Mouse (Mus musculus) heart, embryonic 10.5 days (tissue): Measurements from ENCODE around the gene Fam102b. TPM values are rescaled to one million over a fixed set of nuclear protein-coding genes. Genes with fewer than 3 reads are reported as not detected.

Experiments used
- DNase-seq: peaks from one replicate; pipeline ENCODE4 v3.0.0-alpha.2; 2017; ENCODE audit warnings: low spot score
- H3K27ac ChIP-seq: fragments of 300-500 bp; sonication (generic); 2 replicates; pipeline ENCODE4 v1.5.1; 2016; ENCODE audit warnings: mild to moderate bottlenecking
- H3K27me3 ChIP-seq: fragments of 300-500 bp; sonication (generic); 2 replicates; pipeline ENCODE4 v1.6.1; 2016; ENCODE audit warnings: mild to moderate bottlenecking; ENCODE audit not compliant: poor library complexity, insufficient read depth, severe bottlenecking
- H3K36me3 ChIP-seq: fragments of 300-500 bp; sonication (generic); 2 replicates; pipeline ENCODE4 v1.6.1; 2016; ENCODE audit warnings: mild to moderate bottlenecking, moderate library complexity
- H3K4me1 ChIP-seq: fragments of 300-500 bp; sonication (generic); 2 replicates; pipeline ENCODE4 v1.6.1; 2016; ENCODE audit warnings: mild to moderate bottlenecking
- H3K4me3 ChIP-seq: fragments of 300-500 bp; sonication (generic); 2 replicates; pipeline ENCODE4 v1.5.1; 2016; ENCODE audit warnings: mild to moderate bottlenecking, moderate library complexity
- H3K9me3 ChIP-seq: fragments of 300-500 bp; sonication (generic); 2 replicates; pipeline ENCODE4 v1.6.1; 2016; ENCODE audit warnings: mild to moderate bottlenecking, moderate library complexity
- WGBS: fragments of 180-500 bp; shearing (Covaris S2); methylation state at CpG from one replicate; pipeline ENCODE4 v1.1.7; 2016; 5-methylcytosine and 5-hydroxymethylcytosine counted together
- polyA plus RNA-seq: library from polyadenylated mRNA; unstranded; fragments of >200 nt; fragmentation: Nextera tagmentation; extraction: Ambion mirVana; gene quantifications from 2 replicates; pipeline ENCODE4 v1.2.1, GENCODE M21; 2016

The Fam102b gene
- polyA plus RNA-seq, 1 experiment from 2014 or later, result 5.6 TPM

DNA sequence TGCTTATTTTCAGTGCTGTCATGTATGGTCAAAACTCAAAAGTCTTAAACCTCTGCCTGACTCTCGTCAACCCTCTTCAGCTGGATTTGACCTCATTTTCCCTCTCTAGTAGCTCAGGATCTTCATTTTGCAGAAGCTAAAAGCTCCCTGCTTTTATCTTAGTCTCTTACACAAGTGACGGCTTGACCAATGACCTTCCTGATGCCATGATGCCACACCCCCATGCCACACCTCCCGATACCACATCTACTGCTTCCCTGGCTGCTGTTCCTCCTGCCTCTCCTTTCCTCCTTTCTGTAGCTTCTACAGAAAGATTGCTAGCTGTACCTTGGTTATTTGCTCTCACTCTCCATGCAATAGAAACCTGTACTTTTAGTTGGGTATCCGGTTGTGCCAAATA lies 29.6 kb downstream of the Fam102b start:
- Histone ChIP-seq H3K4me1 (peaks cover 5% of the 10 kb centered on the region), H3K27ac (no peak overlapping the region), H3K9me3 (no peaks in the 10 kb centered on the region), H3K27me3 (no peaks in the 10 kb centered on the region), H3K36me3 (peaks cover 21% of the 10 kb centered on the region), H3K4me3 (no peak overlapping the region)
- DNase-seq, result no peak
- 48% methylated on average over 4 of the region's 4 CpGs for WGBS

DNA sequence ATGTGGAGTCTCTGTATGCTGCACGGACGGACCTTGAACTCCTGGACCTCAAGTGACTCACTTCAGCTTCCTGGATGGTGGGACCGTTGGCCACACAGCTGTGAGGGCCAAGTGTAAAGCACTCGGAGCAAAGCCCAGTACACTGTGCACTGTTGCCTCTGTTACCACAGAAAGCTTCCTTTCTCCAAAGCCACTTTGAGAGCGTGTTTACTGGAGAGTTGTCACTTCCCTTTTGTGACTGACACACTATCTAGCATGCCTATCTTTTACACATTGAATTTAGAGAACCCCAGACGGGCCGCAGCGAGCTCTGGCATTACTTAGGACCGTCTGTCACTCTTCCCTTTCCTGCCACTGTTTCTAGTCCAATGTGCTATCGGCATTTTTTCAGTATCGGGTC lies 30.1 kb downstream of the Fam102b start:
- no peak overlapping the region for H3K4me3 ChIP-seq
- no peaks in the 10 kb centered on the region for H3K27me3 ChIP-seq
- no peaks in the 10 kb centered on the region for H3K9me3 ChIP-seq
- DNase-seq, result no peak
- peaks cover 5% of the 10 kb centered on the region for H3K4me1 ChIP-seq
- H3K36me3 ChIP-seq, result peaks cover 19% of the 10 kb centered on the region
- H3K27ac ChIP-seq, result no peak overlapping the region
- 48% methylated on average over 11 of the region's 11 CpGs for WGBS

DNA sequence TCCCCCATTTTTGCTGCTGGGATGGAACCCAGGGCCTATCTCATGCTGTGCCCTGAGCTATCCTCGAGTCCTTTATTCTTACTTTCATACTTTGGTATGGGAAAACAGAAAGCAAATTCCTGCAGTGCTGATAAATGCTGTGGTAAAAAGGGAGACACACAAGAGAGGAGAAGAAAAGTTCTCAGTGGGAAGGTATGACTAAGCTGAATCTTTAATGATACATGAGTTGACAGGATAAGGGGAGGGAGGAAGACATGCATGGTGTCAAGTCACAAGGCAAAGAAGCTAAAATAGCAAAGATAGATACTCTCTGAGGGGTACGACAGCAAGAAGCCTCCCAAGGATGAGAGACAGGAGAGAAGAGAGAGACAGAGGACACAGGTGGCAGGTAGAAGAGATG lies 32.0 kb downstream of the Fam102b start:
- Histone ChIP-seq H3K36me3 (peaks cover 18% of the 10 kb centered on the region), H3K4me1 (peaks cover 5% of the 10 kb centered on the region), H3K27ac (no peak overlapping the region), H3K4me3 (no peak overlapping the region), H3K27me3 (no peaks in the 10 kb centered on the region), H3K9me3 (no peaks in the 10 kb centered on the region)
- WGBS, result 64% methylated on average over 2 of the region's 2 CpGs
- no peak for DNase-seq

DNA sequence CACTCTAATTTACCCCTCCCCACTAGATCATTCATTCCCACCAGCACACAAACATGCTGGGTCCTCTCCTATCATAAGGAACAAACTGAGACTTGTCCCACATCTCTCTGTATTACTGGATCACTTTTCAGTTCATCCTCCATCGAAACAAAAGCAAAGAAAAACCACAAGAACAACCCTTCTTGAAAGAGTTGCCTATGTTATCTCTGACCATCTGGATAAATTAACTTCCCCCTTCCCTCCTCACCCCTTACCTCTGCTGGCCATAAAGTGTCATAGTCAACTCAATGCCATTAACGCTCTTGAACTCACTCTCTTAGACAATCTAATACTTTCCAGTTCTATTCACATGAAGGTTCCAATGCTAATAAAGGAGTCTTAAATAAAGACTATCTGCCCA lies 32.9 kb downstream of the Fam102b start:
- 85% methylated on average over 2 of the region's 2 CpGs for WGBS
- no peak overlapping the region for H3K27ac ChIP-seq
- DNase-seq, result no peak
- H3K36me3 ChIP-seq, result peaks cover 19% of the 10 kb centered on the region
- H3K4me3 ChIP-seq, result no peak overlapping the region
- no peaks in the 10 kb centered on the region for H3K9me3 ChIP-seq
- peaks cover 5% of the 10 kb centered on the region for H3K4me1 ChIP-seq
- H3K27me3 ChIP-seq, result no peaks in the 10 kb centered on the region

DNA sequence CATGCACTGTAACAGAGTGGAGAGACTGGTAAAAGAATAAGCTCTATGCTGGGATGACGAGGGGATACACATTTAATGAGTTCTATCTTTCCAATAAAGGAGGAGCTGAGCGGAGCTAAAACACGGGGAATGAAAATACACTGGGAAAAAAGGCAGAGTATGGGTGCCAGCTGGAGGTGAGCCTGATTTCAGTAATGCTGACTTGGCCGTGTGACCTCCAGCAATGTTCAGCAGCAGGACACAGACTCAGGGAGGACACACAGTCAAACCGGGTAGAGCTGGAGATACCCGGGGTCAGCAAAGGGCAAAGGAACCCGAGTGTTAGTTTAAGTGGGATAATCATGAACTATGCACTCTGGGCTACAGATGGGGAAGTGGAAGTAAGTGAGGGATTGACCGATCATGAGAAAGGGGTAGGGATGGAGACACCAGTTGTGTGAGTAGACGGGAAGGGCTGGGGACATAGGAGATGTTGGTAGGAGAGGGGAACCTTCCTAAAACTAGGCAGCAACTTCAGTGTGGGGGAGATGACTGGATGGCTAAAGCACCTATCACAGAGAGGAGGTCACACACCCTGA lies 37.3 kb downstream of the Fam102b start:
- H3K27me3 ChIP-seq, result no peaks in the 10 kb centered on the region
- H3K36me3 ChIP-seq, result peaks cover 37% of the 10 kb centered on the region
- WGBS, result 80% methylated on average over 9 of the region's 9 CpGs
- H3K4me1 ChIP-seq, result no peaks in the 10 kb centered on the region
- H3K4me3 ChIP-seq, result no peak overlapping the region
- H3K27ac ChIP-seq, result no peak overlapping the region
- no peaks in the 10 kb centered on the region for H3K9me3 ChIP-seq
- DNase-seq, result no peak

DNA sequence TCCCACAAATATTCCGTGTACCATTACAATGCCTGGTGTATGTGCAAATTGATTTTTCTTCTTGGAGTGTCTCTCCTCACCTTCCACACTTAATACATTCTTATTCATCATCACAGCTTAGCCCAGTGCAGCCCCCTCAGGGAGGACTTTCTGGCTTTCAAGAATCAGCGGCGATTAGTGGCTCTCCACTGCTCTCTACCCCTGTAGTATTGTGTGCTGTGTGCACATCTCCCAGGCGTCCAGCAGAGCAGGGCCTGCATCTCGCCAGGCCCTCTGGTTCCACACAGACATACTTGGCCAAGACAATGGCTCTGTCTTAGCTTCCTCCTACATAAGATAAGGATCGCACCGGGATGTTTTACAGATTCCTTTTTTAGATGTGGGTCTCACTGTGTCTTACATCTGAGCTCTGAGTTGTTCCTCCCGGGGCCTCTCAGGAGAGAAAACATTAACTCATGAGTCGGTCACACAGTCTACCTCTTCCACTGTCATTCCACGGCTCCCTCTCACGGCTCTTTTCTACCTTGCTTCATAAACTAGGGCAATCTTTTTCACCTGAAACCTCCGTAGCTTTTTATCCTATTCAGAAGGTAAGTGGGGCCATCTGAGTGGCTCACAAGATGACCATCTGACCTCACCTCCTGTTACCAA lies 40.3 kb downstream of the Fam102b start:
- 76% methylated on average over 12 of the region's 12 CpGs for WGBS
- no peaks in the 10 kb centered on the region for H3K9me3 ChIP-seq
- H3K36me3 ChIP-seq, result peaks cover 42% of the 10 kb centered on the region

DNA sequence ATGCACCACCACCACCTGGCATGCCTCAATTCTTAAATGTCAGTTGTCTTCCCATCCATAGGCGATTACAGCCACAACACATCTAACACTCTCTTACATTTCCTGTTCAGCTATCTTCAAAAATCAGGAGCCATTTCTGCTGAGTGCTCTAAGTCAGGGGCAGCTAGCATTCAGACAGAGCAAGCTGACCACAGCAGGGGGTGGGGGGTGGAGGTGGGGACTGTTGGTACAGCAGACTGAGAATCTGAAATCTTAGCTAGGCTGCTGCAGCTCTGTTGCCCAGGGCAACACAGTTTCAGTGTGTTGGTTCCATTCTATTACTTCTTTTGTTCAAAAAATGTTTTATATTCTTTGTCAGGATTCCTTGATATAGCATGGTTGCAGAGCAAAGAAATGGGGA lies 40.9 kb downstream of the Fam102b start:
- no peaks in the 10 kb centered on the region for H3K27me3 ChIP-seq
- peaks cover 36% of the 10 kb centered on the region for H3K36me3 ChIP-seq
- H3K27ac ChIP-seq, result no peak overlapping the region
- no peaks in the 10 kb centered on the region for H3K9me3 ChIP-seq
- H3K4me1 ChIP-seq, result 0 out of 2 replicates have a peak, but pooled peaks cover 4% of the 10 kb centered on the region
- WGBS, result 74% methylated on average over 1 of the region's 1 CpGs
- DNase-seq, result no peak
- no peak overlapping the region for H3K4me3 ChIP-seq

More for the DNA sequence above, 40.3 kb downstream of the Fam102b start:
- no peak for DNase-seq
- H3K4me3 ChIP-seq, result no peak overlapping the region
- 0 out of 2 replicates have a peak, but pooled peaks cover 4% of the 10 kb centered on the region for H3K4me1 ChIP-seq
- no peak overlapping the region for H3K27ac ChIP-seq
- no peaks in the 10 kb centered on the region for H3K27me3 ChIP-seq

DNA sequence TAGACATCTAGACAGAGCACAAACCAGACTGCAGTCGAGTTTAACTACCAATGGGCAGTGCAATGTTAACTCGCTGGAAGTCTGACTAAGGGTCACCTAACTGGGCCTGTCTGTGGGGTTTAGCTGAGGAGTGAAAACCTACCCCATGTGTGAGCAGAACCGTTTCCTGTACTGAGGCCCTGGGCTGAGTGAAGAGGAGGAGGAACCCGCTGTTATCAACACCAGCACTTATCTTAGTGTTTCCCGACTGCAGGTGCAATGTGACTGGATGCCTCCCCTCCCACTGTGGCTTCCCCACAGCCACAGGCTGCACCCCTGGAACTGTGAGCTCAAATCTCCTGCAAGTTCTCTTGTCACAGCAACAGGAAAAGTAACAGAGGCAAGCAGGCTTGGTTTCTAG lies 43.4 kb downstream of the Fam102b start:
- Histone ChIP-seq H3K9me3 (no peaks in the 10 kb centered on the region), H3K36me3 (peaks cover 42% of the 10 kb centered on the region), H3K27ac (no peak overlapping the region), H3K4me3 (no peak overlapping the region), H3K4me1 (0 out of 2 replicates have a peak, but pooled peaks cover 4% of the 10 kb centered on the region), H3K27me3 (no peaks in the 10 kb centered on the region)
- WGBS, result 43% methylated on average over 5 of the region's 5 CpGs
- DNase-seq, result no peak

DNA sequence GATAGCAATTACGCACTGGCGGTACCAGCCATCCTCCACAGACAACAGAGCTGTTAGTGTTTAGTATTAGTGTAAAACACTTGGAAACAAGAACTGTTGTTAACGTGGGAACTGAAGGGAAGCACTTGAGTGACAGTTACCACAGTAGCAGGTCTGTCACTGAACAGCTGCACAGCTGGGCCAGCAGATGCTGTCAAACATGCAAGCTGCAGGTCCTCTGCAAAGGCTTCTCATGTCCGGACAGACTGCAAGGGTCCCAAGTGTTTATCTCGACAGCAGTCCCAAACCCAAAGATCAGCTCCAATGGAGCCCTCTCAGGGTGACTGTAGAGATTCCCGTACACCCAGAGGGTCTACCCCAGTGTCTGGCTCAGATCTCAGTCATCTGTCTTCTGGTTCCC lies 45.5 kb downstream of the Fam102b start:
- no peak overlapping the region for H3K27ac ChIP-seq
- no peak for DNase-seq
- H3K36me3 ChIP-seq, result peaks cover 53% of the 10 kb centered on the region
- no peaks in the 10 kb centered on the region for H3K9me3 ChIP-seq
- no peaks in the 10 kb centered on the region for H3K27me3 ChIP-seq
- H3K4me3 ChIP-seq, result no peak overlapping the region
- 0 out of 2 replicates have a peak, but pooled peaks cover 4% of the 10 kb centered on the region for H3K4me1 ChIP-seq
- 72% methylated on average over 6 of the region's 6 CpGs for WGBS

DNA sequence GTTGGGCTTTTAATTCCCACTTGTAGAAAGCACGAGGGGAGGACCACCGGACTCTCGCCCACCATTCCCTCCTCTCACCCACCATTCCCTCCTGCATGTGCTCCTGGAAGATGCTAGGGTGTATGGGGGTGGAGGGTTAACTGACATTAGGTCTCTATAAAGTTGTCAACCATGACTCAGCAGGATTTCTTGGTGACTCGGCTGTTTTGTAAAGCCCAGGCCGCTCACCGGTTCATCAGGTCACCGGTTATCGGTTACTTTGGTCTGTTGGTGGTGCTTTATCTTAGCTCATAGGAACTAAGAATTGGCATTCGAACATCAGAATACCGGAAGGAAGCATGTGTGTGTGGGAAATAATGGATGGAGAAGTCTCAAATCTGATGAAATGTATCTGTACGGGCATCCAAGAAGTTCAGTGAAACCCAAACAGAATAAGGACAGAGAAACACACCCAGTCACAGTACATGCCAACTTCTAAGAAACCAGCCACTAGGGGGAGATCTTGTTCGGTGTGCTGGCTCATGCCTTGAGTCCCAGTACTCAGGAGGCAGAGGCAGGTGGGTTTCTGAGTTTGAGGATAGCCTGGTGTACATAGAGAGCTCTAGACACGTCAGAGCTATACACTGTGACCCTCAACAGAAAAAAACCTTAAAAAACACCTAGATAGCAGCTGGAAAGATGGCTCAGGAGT lies 49.9 kb downstream of the Fam102b start:
- peaks cover 45% of the 10 kb centered on the region for H3K36me3 ChIP-seq

DNA sequence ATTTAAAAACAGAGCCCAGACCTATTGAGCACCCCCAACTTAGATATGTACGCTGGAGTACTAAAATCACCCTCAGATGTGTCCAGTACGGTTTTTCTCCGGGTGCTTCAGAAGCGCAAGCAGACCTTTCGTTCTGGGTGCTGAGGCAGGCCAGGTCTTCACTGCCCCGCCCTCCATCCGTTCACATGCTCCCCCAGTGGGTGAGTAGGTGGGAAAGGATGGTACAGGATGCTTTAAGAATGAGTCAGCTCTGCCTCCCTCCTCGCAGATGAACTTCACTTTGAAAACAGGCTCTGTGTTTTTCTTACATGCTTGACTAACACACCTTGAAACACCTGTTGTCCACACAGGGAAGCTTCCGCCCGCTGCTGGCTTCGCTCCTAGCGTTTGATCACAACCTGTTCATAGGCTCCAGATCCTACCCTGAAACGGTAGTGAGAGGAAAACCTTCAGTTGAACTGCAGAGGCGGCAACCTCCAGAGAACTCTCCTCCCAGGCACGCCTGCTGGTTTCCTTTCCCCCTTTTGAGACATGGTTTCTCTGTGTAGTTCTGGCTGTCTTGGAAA lies 52.4 kb downstream of the Fam102b start:
- peaks cover 41% of the 10 kb centered on the region for H3K36me3 ChIP-seq
- H3K9me3 ChIP-seq, result no peaks in the 10 kb centered on the region
- no peaks in the 10 kb centered on the region for H3K4me1 ChIP-seq
- WGBS, result 80% methylated on average over 15 of the region's 15 CpGs
- no peaks in the 10 kb centered on the region for H3K27me3 ChIP-seq
- H3K4me3 ChIP-seq, result no peak overlapping the region
- H3K27ac ChIP-seq, result no peak overlapping the region
- no peak for DNase-seq

More for the DNA sequence above, 49.9 kb downstream of the Fam102b start:
- 92% methylated on average over 13 of the region's 13 CpGs for WGBS
- no peaks in the 10 kb centered on the region for H3K9me3 ChIP-seq
- no peaks in the 10 kb centered on the region for H3K27me3 ChIP-seq
- H3K27ac ChIP-seq, result no peak overlapping the region
- no peaks in the 10 kb centered on the region for H3K4me1 ChIP-seq
- no peak for DNase-seq
- no peak overlapping the region for H3K4me3 ChIP-seq

DNA sequence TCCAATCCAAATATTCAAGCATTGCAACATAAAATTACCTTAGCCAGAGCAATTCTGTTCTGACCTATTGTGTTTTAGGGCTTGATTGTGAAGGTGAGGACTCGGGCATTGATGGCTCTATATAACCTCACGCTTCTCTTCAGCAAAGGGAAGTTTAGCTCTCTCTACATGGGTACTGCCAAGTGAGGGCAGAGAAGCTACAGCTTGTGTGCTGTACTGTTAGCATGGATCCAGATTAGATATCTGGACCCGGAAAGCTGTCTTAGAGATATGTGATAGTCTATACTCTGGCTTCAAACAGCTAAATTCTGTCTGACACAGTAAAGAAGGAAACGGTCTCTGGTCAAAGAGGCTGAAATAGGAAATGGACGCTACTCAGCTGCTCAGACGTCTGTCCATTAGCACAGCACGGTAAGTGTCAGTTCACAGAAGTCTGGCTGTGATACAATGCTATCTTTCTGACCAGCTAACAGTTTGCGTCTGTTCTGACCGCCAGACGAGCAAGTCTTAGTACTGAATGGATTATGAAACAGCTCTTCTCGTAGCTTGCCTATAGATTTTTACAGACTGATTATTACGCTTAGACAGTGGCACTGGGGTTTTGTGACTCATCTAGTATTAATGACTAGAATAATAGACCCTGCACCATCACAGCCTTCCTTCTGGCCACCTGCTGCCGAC lies 53.3 kb downstream of the Fam102b start:
- no peak for DNase-seq
- Histone ChIP-seq H3K36me3 (peaks cover 33% of the 10 kb centered on the region), H3K4me1 (no peaks in the 10 kb centered on the region), H3K4me3 (no peak overlapping the region), H3K27me3 (no peaks in the 10 kb centered on the region), H3K27ac (no peak overlapping the region), H3K9me3 (no peaks in the 10 kb centered on the region)
- WGBS, result 63% methylated on average over 13 of the region's 13 CpGs
